Mouse (Mus musculus) gonadal fat pad, adult 2 months (tissue): Measurements from ENCODE around the gene Ifnar2. TPM values are rescaled to one million over a fixed set of nuclear protein-coding genes. Genes with fewer than 3 reads are reported as not detected.

Experiments used
- DNase-seq: peaks from one replicate; pipeline ENCODE4 v3.0.0-alpha.2; 2012; ENCODE audit warnings: low read depth
- polyA plus RNA-seq: library from polyadenylated mRNA; depleted of rRNA; stranded (reverse); fragments of >200 nt; gene quantifications from 2 replicates; pipeline ENCODE4 v1.2.3, GENCODE M21; 2012; rRNA removed

Ifnar2 gene
- polyA plus RNA-seq: 72.4 and 81.7 TPM in 2 replicates

- no peak for DNase-seq
Measured at GRCm38 (mm10) chr16:91372577-91373472, at the start of gene Ifnar2. Ifnar2 (plus strand) TSS chr16:91372783.

GRCm38 (mm10) chr16:91327605-91328004, 45.0 kb upstream of the Ifnar2 start:
- DNase-seq: no peak

- DNase-seq: no peak
Measured at GRCm38 (mm10) chr16:91328922-91329321, 43.7 kb upstream of the Ifnar2 start.

GRCm38 (mm10) chr16:91330496-91330895, 42.1 kb upstream of the Ifnar2 start:
- no peak for DNase-seq

- no peak for DNase-seq
Measured at GRCm38 (mm10) chr16:91331153-91331552, 41.4 kb upstream of the Ifnar2 start.

GRCm38 (mm10) chr16:91332880-91333279, 39.7 kb upstream of the Ifnar2 start:
- DNase-seq: no peak

- no peak for DNase-seq
Measured at GRCm38 (mm10) chr16:91334190-91334893, 38.2 kb upstream of the Ifnar2 start.

- DNase-seq: no peak
Measured at GRCm38 (mm10) chr16:91336753-91337152, 35.8 kb upstream of the Ifnar2 start.

GRCm38 (mm10) chr16:91337480-91337879, 35.1 kb upstream of the Ifnar2 start:
- DNase-seq: no peak

GRCm38 (mm10) chr16:91346491-91346890, 26.1 kb upstream of the Ifnar2 start:
- no peak for DNase-seq

GRCm38 (mm10) chr16:91347491-91348263, 24.9 kb upstream of the Ifnar2 start:
- no peak for DNase-seq

GRCm38 (mm10) chr16:91348264-91348565, 24.4 kb upstream of the Ifnar2 start:
- DNase-seq: no peak

GRCm38 (mm10) chr16:91348588-91349330, 23.8 kb upstream of the Ifnar2 start:
- DNase-seq: no peak

- no peak for DNase-seq
Measured at GRCm38 (mm10) chr16:91352084-91352562, 20.5 kb upstream of the Ifnar2 start.

GRCm38 (mm10) chr16:91352749-91353148, 19.8 kb upstream of the Ifnar2 start:
- DNase-seq: no peak

GRCm38 (mm10) chr16:91353177-91353576, 19.4 kb upstream of the Ifnar2 start:
- DNase-seq: no peak

GRCm38 (mm10) chr16:91353638-91354037, 18.9 kb upstream of the Ifnar2 start:
- DNase-seq: no peak

- no peak for DNase-seq
Measured at GRCm38 (mm10) chr16:91354599-91354998, 18.0 kb upstream of the Ifnar2 start.

GRCm38 (mm10) chr16:91355160-91355559, 17.4 kb upstream of the Ifnar2 start:
- no peak for DNase-seq

- DNase-seq: no peak
Measured at GRCm38 (mm10) chr16:91356760-91357525, 15.6 kb upstream of the Ifnar2 start.

GRCm38 (mm10) chr16:91357526-91357900, 15.1 kb upstream of the Ifnar2 start:
- no peak for DNase-seq
